Mouse (Mus musculus) limb, embryonic 11.5 days (tissue): Measurements from ENCODE around the gene Agap1. TPM values are rescaled to one million over a fixed set of nuclear protein-coding genes. Genes with fewer than 3 reads are reported as not detected.

Source experiments
- ATAC-seq: fragments of 200-750 bp; cut with Nextera tagmentation; 2 replicates; pipeline ENCODE4 v1.8.0; 2017; ENCODE audit warnings: low read depth; ENCODE audit not compliant: insufficient number of reproducible peaks, low FRiP score, low TSS enrichment
- DNase-seq: peaks from one replicate; pipeline ENCODE4 v3.0.0-alpha.2; 2015; ENCODE audit warnings: low spot score
- H3K27ac ChIP-seq: fragments of 300-500 bp; sonication (generic); replicated peaks from 2 replicates; pipeline ENCODE4 v1.5.1; 2014; ENCODE audit warnings: low read depth, mild to moderate bottlenecking, low read length
- H3K27me3 ChIP-seq: fragments of 300-500 bp; sonication (generic); 2 replicates; pipeline ENCODE4 v1.6.1; 2014; ENCODE audit warnings: mild to moderate bottlenecking, low read length, mixed read lengths; ENCODE audit not compliant: control insufficient read depth, insufficient read depth
- H3K36me3 ChIP-seq: fragments of 300-500 bp; sonication (generic); 2 replicates; pipeline ENCODE4 v1.6.1; 2014; ENCODE audit warnings: mild to moderate bottlenecking, low read length, moderate library complexity, mixed read lengths; ENCODE audit not compliant: control insufficient read depth, insufficient read depth
- H3K4me1 ChIP-seq: fragments of 300-500 bp; sonication (generic); 2 replicates; pipeline ENCODE4 v1.6.1; 2014; ENCODE audit warnings: low read length, mixed read lengths; ENCODE audit not compliant: control insufficient read depth, insufficient read depth
- H3K4me2 ChIP-seq: fragments of 300-500 bp; sonication (generic); 2 replicates; pipeline ENCODE4 v1.6.1; 2014; ENCODE audit warnings: low read depth, mild to moderate bottlenecking, moderate library complexity; ENCODE audit not compliant: severe bottlenecking
- H3K4me3 ChIP-seq: fragments of 300-500 bp; sonication (generic); 2 replicates; pipeline ENCODE4 v1.5.1; 2014; ENCODE audit warnings: low read depth, low read length
- H3K9ac ChIP-seq: fragments of 300-500 bp; sonication (generic); 2 replicates; pipeline ENCODE4 v1.6.1; 2014; ENCODE audit warnings: mild to moderate bottlenecking, low read length
- H3K9me3 ChIP-seq: fragments of 300-500 bp; sonication (generic); 2 replicates; pipeline ENCODE4 v1.6.1; 2016; ENCODE audit warnings: low read length; ENCODE audit not compliant: control insufficient read depth
- WGBS: fragments of 180-500 bp; shearing (Covaris S2); extraction: QIAGEN DNeasy Blood & Tissue Kit; methylation state at CpG from one replicate; pipeline ENCODE4 v1.1.7; 2014; 5-methylcytosine and 5-hydroxymethylcytosine counted together
- polyA plus RNA-seq: library from polyadenylated mRNA; unstranded; fragments of >200 nt; fragmentation: Nextera tagmentation; extraction: Ambion mirVana; gene quantifications from 2 replicates; pipeline ENCODE4 v1.2.1, GENCODE M21; 2014

The Agap1 gene
- polyA plus RNA-seq, 1 experiment from 2014 or later = 14.0 TPM

DNA sequence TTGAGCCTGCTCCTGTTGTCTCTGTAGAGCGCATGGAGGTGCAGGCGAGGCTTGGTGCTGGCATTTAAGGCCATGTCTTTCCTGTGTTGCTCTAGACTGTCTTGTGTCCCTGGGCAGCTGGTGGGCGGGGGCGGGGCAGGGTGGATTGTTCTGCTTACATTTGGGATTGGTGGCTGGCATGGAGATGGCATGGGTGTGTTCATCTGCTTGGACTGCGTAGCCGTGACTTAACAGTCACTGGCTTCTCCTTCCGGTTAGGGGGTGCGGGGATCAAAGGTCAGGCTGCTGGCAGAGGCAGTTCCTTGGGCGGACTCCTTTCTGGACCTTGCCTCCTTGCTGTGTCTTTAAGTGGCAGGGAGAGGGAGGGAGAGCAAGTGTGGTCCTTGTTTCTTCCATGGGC, 26.5 kb downstream of the Agap1 start:
- Histone ChIP-seq H3K4me3 (no peak overlapping the region), H3K27ac (no peak overlapping the region), H3K4me2 (no peak overlapping the region), H3K27me3 (no peaks in the 10 kb centered on the region), H3K4me1 (peaks cover 26% of the 10 kb centered on the region), H3K36me3 (no peaks in the 10 kb centered on the region), H3K9ac (no peak overlapping the region), H3K9me3 (no peaks in the 10 kb centered on the region)
- WGBS = 82% methylated on average over 9 of the region's 9 CpGs
- no peak for DNase-seq
- ATAC-seq = no peak

DNA sequence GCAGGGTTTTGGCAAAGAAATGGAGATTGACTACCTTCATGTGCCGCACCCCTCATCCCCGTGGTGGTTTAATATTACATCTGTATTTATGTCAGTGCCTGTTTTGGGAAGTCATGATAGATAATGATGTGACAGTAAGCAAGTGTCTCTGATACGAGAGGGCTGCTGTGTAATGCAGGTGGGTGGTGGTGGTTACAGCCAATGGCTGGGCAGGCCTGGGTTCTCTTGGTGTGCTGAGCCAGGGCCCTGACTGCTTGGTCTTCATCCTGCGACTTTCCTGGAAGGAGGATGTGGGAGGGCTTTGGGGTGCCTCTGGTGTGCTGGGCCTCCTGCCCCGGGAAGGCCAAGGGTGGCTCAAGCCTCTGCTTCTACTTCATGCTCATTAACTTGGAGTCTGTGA, 28.2 kb downstream of the Agap1 start:
- WGBS = 71% methylated on average over 5 of the region's 5 CpGs
- no peaks in the 10 kb centered on the region for H3K9me3 ChIP-seq
- DNase-seq (no peak), ATAC-seq (no peak)
- H3K4me2 ChIP-seq = no peak overlapping the region
- H3K4me3 ChIP-seq = no peak overlapping the region
- no peaks in the 10 kb centered on the region for H3K36me3 ChIP-seq
- H3K9ac ChIP-seq = no peak overlapping the region
- H3K27ac ChIP-seq = no peak overlapping the region
- H3K27me3 ChIP-seq = no peaks in the 10 kb centered on the region
- H3K4me1 ChIP-seq = peaks cover 31% of the 10 kb centered on the region

DNA sequence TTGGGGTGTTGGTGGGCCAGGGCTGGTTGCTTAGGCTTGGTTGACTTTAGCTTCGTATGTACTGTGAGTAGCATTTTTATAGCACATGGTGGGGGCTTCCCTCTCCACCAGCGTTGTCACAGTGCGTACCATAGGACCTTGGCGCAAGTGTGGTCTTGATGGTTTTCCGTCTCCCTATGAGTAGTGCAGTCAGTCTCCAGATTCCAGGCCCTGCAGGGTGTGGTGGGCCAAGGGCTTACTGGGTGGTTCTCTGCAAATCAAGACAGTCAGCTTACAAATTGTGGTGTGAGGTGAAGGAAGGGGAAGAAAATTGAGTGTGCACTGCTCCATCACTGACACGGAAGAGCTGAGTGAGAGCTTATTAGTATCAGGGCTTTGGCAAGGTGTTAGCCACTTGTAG, 32.3 kb downstream of the Agap1 start:
- Histone ChIP-seq H3K4me3 (no peak overlapping the region), H3K36me3 (no peaks in the 10 kb centered on the region), H3K27me3 (no peaks in the 10 kb centered on the region), H3K27ac (no peak overlapping the region), H3K9me3 (no peaks in the 10 kb centered on the region), H3K4me2 (no peak overlapping the region), H3K9ac (no peak overlapping the region), H3K4me1 (peaks cover 25% of the 10 kb centered on the region)
- DNase-seq (no peak), ATAC-seq (no peak; the same call in 1 of the 2 replicates)
- WGBS = 86% methylated on average over 6 of the region's 6 CpGs

- Histone ChIP-seq H3K27me3 (no peaks in the 10 kb centered on the region), H3K36me3 (no peaks in the 10 kb centered on the region; the same call in 1 of the 2 replicates), H3K9ac (no peak overlapping the region), H3K4me1 (peaks cover 14% of the 10 kb centered on the region), H3K27ac (no peak overlapping the region), H3K4me2 (no peak overlapping the region), H3K9me3 (no peaks in the 10 kb centered on the region), H3K4me3 (no peak overlapping the region)
- ATAC-seq = no peak
- no peak for DNase-seq
- 88% methylated on average over 17 of the region's 17 CpGs for WGBS
These were observed 34.7 kb downstream of the Agap1 start for GRCm38 (mm10) chr1:89489111-89489971.

- DNase-seq (no peak), ATAC-seq (no peak)
- no peak overlapping the region for H3K4me2 ChIP-seq
- H3K27ac ChIP-seq = no peak overlapping the region
- H3K9me3 ChIP-seq = no peaks in the 10 kb centered on the region
- H3K27me3 ChIP-seq = no peaks in the 10 kb centered on the region
- peaks cover 5% of the 10 kb centered on the region for H3K4me1 ChIP-seq
- 97% methylated on average over 5 of the region's 5 CpGs for WGBS
- H3K36me3 ChIP-seq = no peaks in the 10 kb centered on the region; the same call in 1 of the 2 replicates
- no peak overlapping the region for H3K9ac ChIP-seq
- H3K4me3 ChIP-seq = no peak overlapping the region
These were observed 38.6 kb downstream of the Agap1 start for GRCm38 (mm10) chr1:89493177-89493576.

DNA sequence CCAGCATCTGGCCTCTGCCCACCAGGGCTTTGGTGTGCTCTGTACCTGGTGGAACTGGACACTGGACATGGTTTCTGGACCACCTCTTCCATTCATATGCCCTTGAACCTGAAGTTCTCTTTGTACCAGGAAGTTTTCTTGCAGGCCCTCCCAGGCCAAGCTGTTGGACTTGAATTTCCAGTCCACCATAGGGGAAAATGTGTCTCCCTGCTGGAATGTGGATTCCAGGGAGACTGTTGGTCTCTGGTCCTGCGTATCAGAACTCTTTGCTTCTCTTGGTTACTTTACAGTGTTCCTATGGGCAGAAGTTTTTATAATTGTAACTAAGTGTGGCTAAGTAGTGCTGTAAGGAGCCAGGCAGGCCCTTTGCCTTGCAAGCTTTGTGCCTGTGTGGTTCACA, 40.2 kb downstream of the Agap1 start:
- Histone ChIP-seq H3K27ac (no peak overlapping the region), H3K4me1 (peaks cover 10% of the 10 kb centered on the region), H3K9me3 (no peaks in the 10 kb centered on the region), H3K9ac (no peak overlapping the region), H3K27me3 (no peaks in the 10 kb centered on the region), H3K4me3 (no peak overlapping the region), H3K36me3 (no peaks in the 10 kb centered on the region; the same call in 1 of the 2 replicates), H3K4me2 (no peak overlapping the region)
- WGBS = 89% methylated on average over 1 of the region's 1 CpGs
- ATAC-seq = no peak
- no peak for DNase-seq

DNA sequence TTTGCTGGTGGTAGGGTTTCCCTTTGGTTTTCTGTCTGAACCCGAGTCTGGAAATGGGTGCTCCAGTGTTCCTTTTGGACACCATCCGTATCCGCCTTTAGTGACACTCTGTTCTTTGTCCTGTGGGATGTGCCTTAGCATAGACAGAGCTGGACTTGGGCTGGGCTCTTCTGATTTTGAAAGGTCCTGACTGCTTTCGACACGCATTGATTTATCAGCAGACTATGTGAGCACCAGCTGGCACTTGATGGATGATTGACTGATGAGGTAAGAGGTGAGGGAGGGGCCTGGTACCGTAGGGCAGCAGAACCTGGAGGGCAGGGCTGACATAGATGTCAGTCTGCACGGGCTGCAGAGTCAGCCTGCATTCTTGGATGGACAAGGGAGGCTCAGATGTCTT, 41.6 kb downstream of the Agap1 start:
- no peaks in the 10 kb centered on the region; the same call in 1 of the 2 replicates for H3K36me3 ChIP-seq
- H3K9ac ChIP-seq = no peak overlapping the region
- H3K9me3 ChIP-seq = no peaks in the 10 kb centered on the region
- H3K4me3 ChIP-seq = no peak overlapping the region
- no peak for ATAC-seq
- no peak overlapping the region for H3K27ac ChIP-seq
- H3K4me1 ChIP-seq = peaks cover 11% of the 10 kb centered on the region
- no peak for DNase-seq
- H3K4me2 ChIP-seq = no peak overlapping the region
- 77% methylated on average over 7 of the region's 7 CpGs for WGBS
- H3K27me3 ChIP-seq = no peaks in the 10 kb centered on the region

GRCm38 (mm10) chr1:89500925-89501324, 46.3 kb downstream of the Agap1 start:
- Histone ChIP-seq H3K4me2 (no peak overlapping the region), H3K27ac (no peak overlapping the region), H3K9me3 (no peaks in the 10 kb centered on the region), H3K36me3 (no peaks in the 10 kb centered on the region), H3K9ac (no peak overlapping the region), H3K27me3 (no peaks in the 10 kb centered on the region), H3K4me1 (peaks cover 11% of the 10 kb centered on the region), H3K4me3 (no peak overlapping the region)
- ATAC-seq (no peak), DNase-seq (no peak)
- 86% methylated on average over 2 of the region's 2 CpGs for WGBS
